Mouse (Mus musculus): ENCODE results near the gene Gm20388. TPM values are rescaled to one million over a fixed set of nuclear protein-coding genes. Genes with fewer than 3 reads are reported as not detected.

The Gm20388 gene
- polyA plus RNA-seq, 1 experiment, result 23.9 TPM

DNA sequence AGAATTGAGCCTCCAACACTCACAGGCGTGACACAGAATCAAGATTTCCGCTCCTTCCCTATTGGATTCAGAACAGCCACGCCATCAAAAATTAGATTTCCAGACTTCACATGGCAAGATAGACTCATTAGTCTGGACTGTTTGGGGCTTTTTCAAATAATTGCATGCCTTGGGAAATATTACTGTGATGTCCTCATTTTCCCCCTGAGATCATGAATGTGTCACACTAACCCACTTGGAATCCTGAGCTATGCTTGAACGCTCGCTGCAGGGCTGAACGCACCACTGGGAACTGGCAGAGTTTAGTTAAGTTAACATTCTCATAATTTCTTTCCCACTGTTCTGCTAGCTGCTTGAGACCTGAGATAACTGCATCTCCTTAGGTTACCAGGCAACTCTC, 1329.0 kb downstream of the Gm20388 start:
- TF ChIP-seq POLR2A (IDR thresholded peaks at IDR 0.05; ENCODE audit: extremely low read depth, insufficient read depth, low read length) (no peak), CTCF (IDR thresholded peaks at IDR 0.05; ENCODE audit: extremely low read depth, insufficient read depth, low read length) (no peak)
- Histone ChIP-seq H3K4me3 (ENCODE audit: insufficient read depth, low read length) (no peak overlapping the region), H3K27ac (ENCODE audit: insufficient read depth, low read length) (no peak overlapping the region), H3K4me1 (ENCODE audit: control insufficient read depth, insufficient read depth, low read length) (peaks cover 4% of the 10 kb centered on the region)

- no peak overlapping the region for H3K27ac ChIP-seq (ENCODE audit: insufficient read depth, low read length)
- no peak overlapping the region for H3K4me3 ChIP-seq (ENCODE audit: insufficient read depth, low read length)
- H3K4me1 ChIP-seq (ENCODE audit: control insufficient read depth, insufficient read depth, low read length), result peaks cover 4% of the 10 kb centered on the region
- TF ChIP-seq POLR2A (IDR thresholded peaks at IDR 0.05; ENCODE audit: extremely low read depth, insufficient read depth, low read length), result no peak
- no peak for TF ChIP-seq CTCF (IDR thresholded peaks at IDR 0.05; ENCODE audit: extremely low read depth, insufficient read depth, low read length)
These were observed 1331.3 kb downstream of the Gm20388 start for GRCm38 (mm10) chr8:121241761-121242552.

- TF ChIP-seq POLR2A (IDR thresholded peaks at IDR 0.05; ENCODE audit: extremely low read depth, insufficient read depth, low read length) (no peak), CTCF (IDR thresholded peaks at IDR 0.05; ENCODE audit: extremely low read depth, insufficient read depth, low read length) (no peak)
- no peak overlapping the region for H3K4me3 ChIP-seq (ENCODE audit: insufficient read depth, low read length)
- H3K27ac ChIP-seq (ENCODE audit: insufficient read depth, low read length), result no peak overlapping the region
These were observed 1332.0 kb downstream of the Gm20388 start for GRCm38 (mm10) chr8:121242671-121243070.

GRCm38 (mm10) chr8:121248823-121249222, 1338.2 kb downstream of the Gm20388 start:
- H3K4me1 ChIP-seq (ENCODE audit: control insufficient read depth, insufficient read depth, low read length), result no peaks in the 10 kb centered on the region
- TF ChIP-seq POLR2A (IDR thresholded peaks at IDR 0.05; ENCODE audit: extremely low read depth, insufficient read depth, low read length) (no peak), CTCF (IDR thresholded peaks at IDR 0.05; ENCODE audit: extremely low read depth, insufficient read depth, low read length) (no peak)
- no peak overlapping the region for H3K4me3 ChIP-seq (ENCODE audit: insufficient read depth, low read length)
- no peak overlapping the region for H3K27ac ChIP-seq (ENCODE audit: insufficient read depth, low read length)

More at GRCm38 (mm10) chr8:121242671-121243070, 1332.0 kb downstream of the Gm20388 start:
- peaks cover 4% of the 10 kb centered on the region for H3K4me1 ChIP-seq (ENCODE audit: control insufficient read depth, insufficient read depth, low read length)

DNA sequence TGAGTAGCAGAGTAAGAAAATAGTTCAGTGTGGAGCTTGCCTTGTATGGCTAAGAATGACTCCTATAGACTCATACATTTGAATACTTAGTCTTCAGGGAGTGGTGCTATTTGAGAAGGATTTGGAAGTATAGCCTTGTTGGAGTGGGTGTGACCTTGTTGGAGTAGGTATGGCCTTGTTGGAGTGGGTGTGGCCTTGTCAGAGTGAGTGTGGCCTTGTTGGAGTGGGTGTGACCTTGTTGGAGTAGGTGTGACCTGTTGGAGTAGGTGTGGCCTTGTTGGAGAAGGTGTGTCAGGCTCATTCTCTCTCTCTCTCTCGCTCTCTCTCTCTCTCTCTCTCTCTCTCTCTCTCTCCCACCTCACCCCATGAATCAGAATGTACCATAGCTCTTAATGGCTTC, 1338.8 kb downstream of the Gm20388 start:
- H3K4me1 ChIP-seq (ENCODE audit: control insufficient read depth, insufficient read depth, low read length), result no peaks in the 10 kb centered on the region
- H3K27ac ChIP-seq (ENCODE audit: insufficient read depth, low read length), result no peak overlapping the region
- H3K4me3 ChIP-seq (ENCODE audit: insufficient read depth, low read length), result no peak overlapping the region
- TF ChIP-seq CTCF (IDR thresholded peaks at IDR 0.05; ENCODE audit: extremely low read depth, insufficient read depth, low read length), result no peak
- no peak for TF ChIP-seq POLR2A (IDR thresholded peaks at IDR 0.05; ENCODE audit: extremely low read depth, insufficient read depth, low read length)

GRCm38 (mm10) chr8:121251089-121251488, 1340.4 kb downstream of the Gm20388 start:
- TF ChIP-seq CTCF (IDR thresholded peaks at IDR 0.05; ENCODE audit: extremely low read depth, insufficient read depth, low read length), result no peak
- no peak for TF ChIP-seq POLR2A (IDR thresholded peaks at IDR 0.05; ENCODE audit: extremely low read depth, insufficient read depth, low read length)
- Histone ChIP-seq H3K4me1 (ENCODE audit: control insufficient read depth, insufficient read depth, low read length) (no peaks in the 10 kb centered on the region), H3K27ac (ENCODE audit: insufficient read depth, low read length) (no peak overlapping the region), H3K4me3 (ENCODE audit: insufficient read depth, low read length) (no peak overlapping the region)

DNA sequence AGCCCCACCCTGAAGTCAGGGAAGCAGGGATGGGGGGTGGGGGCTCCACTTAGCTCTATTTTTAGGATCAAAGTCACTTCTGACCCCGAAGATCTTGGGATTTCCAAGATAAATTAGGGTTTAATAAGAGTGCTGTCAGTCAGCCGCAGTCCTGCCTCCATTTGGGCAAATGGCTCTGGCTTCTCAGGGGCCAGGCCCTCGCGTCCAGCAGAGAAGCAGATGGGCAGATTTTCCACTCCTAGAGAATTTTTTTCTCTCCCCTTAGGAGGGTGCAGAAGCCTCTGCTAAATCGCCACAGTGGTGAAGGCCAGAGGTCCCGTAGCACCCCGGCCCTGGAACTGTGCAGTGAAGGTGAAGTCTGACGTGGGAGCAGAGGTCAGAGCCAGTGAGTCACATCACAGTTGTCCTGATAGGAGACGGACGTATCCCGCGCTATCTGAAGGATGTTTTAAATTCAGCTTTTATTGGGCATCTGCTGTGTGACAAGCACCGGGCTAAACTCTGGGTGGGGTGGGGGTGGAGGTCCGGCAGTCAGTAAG, 1345.2 kb downstream of the Gm20388 start:
- TF ChIP-seq POLR2A (IDR thresholded peaks at IDR 0.05; ENCODE audit: extremely low read depth, insufficient read depth, low read length), result no peak
- TF ChIP-seq CTCF (IDR thresholded peaks at IDR 0.05; ENCODE audit: extremely low read depth, insufficient read depth, low read length), result no peak
- Histone ChIP-seq H3K4me3 (ENCODE audit: insufficient read depth, low read length) (no peak overlapping the region), H3K27ac (ENCODE audit: insufficient read depth, low read length) (no peak overlapping the region), H3K4me1 (ENCODE audit: control insufficient read depth, insufficient read depth, low read length) (no peaks in the 10 kb centered on the region)

- Histone ChIP-seq H3K4me3 (ENCODE audit: insufficient read depth, low read length) (no peak overlapping the region), H3K4me1 (ENCODE audit: control insufficient read depth, insufficient read depth, low read length) (no peaks in the 10 kb centered on the region), H3K27ac (ENCODE audit: insufficient read depth, low read length) (no peak overlapping the region)
- no peak for TF ChIP-seq POLR2A (IDR thresholded peaks at IDR 0.05; ENCODE audit: extremely low read depth, insufficient read depth, low read length)
- TF ChIP-seq CTCF (IDR thresholded peaks at IDR 0.05; ENCODE audit: extremely low read depth, insufficient read depth, low read length), result no peak
These were observed 1347.6 kb downstream of the Gm20388 start for GRCm38 (mm10) chr8:121258126-121258792.

DNA sequence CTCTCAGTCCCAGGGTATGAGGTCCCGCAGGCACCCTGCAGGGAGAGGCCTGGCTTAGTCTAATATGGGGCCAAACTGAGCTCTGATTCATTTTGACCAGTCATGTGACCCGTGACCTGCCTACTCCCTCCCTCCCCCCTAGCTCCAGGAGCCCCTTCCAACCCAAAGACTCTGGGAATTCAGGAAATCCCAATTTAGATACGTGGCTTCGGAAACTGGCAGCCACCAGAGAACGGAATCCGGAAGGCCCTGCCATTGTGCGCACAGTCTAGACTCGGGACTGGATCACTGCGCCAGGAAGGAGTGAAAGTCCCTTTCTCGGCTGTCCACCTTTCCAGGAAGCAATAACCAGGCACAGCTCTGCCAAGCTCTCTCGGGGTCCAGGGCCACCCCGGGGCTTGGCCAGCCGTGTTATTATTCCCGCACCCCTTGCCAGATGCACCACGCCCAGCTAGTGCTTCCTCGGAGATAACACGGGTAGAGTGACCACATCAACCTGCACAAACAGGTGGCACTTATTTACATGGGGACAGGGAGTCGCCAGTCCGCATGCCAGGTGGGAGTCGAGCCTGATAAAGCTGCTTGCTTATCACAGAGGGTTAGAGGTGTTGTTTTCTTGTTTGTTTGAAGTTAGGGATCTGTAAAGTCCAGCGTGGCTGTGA, 1352.2 kb downstream of the Gm20388 start:
- H3K27ac ChIP-seq (ENCODE audit: insufficient read depth, low read length), result no peak overlapping the region
- TF ChIP-seq POLR2A (IDR thresholded peaks at IDR 0.05; ENCODE audit: extremely low read depth, insufficient read depth, low read length) (no peak), CTCF (IDR thresholded peaks at IDR 0.05; ENCODE audit: extremely low read depth, insufficient read depth, low read length) (no peak)
- H3K4me1 ChIP-seq (ENCODE audit: control insufficient read depth, insufficient read depth, low read length), result no peaks in the 10 kb centered on the region
- H3K4me3 ChIP-seq (ENCODE audit: insufficient read depth, low read length), result no peak overlapping the region

Measured in cortical plate, adult 2 months (tissue).